8 mouse cellular contexts compared by ENCODE assay signal in the genomic region with DNA sequence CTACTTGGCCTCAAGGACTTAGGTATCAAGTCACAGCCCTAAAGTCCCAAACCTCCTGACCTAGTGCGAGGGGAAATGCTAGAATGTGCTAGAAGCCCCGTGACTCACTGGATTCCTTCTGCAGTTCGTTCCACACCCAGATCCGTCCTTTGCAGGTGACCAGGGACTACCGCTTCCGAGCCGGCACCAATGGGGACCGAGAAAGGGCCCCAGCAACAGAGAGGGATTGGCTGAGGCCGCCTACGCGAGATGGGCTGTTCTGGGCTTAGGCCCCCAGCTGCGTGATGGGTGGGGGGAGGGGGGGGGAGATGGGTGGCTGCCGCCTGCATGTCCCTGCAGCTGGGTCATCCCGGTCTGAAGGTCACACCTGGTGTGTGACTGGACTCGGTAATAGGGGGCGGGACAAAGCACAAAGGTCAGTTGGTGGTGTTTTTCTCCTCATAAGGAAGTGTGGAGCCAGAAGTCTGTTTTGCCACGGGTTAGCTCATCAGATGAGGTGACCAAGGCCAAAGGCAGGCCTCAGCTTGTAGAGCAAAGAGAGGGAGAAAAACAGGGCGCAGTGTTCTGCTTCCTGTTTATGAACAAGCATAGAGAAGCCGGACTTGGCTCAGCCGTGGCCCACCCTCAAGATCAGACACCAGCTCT. TPM values are rescaled to one million over a fixed set of nuclear protein-coding genes. Genes with fewer than 3 reads are reported as not detected.
DNase-seq lines count a peak whose midpoint lies in the region; ATAC-seq and TF ChIP-seq lines count a peak whose summit lies in the region.

No protein-coding gene starts in this region.

- TF ChIP-seq CTCF in heart, adult 2 months (IDR thresholded peaks at IDR 0.05), result no peak

- H3K27me3 ChIP-seq in embryonic facial prominence, embryonic 14.5 days (replicated peaks; ENCODE audit: control insufficient read depth, insufficient read depth, low read length), result no peaks in the 10 kb centered on the region
- H3K27me3 ChIP-seq in heart, adult 2 months (ENCODE audit: control insufficient read depth, insufficient read depth, low read length), result no peaks in the 10 kb centered on the region
- no peaks in the 10 kb centered on the region; the same call in 1 of the 2 replicates for H3K27me3 ChIP-seq in limb, embryonic 13.5 days
- no peaks in the 10 kb centered on the region for H3K27me3 ChIP-seq in midbrain, embryonic 16.5 days (ENCODE audit: control insufficient read depth, insufficient read depth, low read depth, low read length)

- peak overlapping the region; percentile 41 for H3K4me3 ChIP-seq in embryonic facial prominence, embryonic 14.5 days (ENCODE audit: low read depth, low read length)
- H3K4me3 ChIP-seq in heart, adult 2 months, result peak overlapping the region; percentile 52
- H3K4me3 ChIP-seq in limb, embryonic 13.5 days, result peak overlapping the region; percentile 45
- peak overlapping the region; percentile 35 for H3K4me3 ChIP-seq in midbrain, embryonic 16.5 days (ENCODE audit: low read depth, low read length)

- peak overlapping the region; percentile 99 for H3K27ac ChIP-seq in embryonic facial prominence, embryonic 14.5 days (replicated peaks; ENCODE audit: low read depth, low read length)
- peak overlapping the region; percentile 99 for H3K27ac ChIP-seq in heart, adult 2 months
- H3K27ac ChIP-seq in limb, embryonic 13.5 days, result peak overlapping the region; percentile 99
- peak overlapping the region; percentile 100 for H3K27ac ChIP-seq in midbrain, embryonic 16.5 days (ENCODE audit: low read length)

- peak overlapping the region; percentile 80 for H3K4me2 ChIP-seq in embryonic facial prominence, embryonic 14.5 days (ENCODE audit: low read depth, low read length)
- peak overlapping the region; percentile 70 for H3K4me2 ChIP-seq in limb, embryonic 13.5 days (replicated peaks)
- H3K4me2 ChIP-seq in midbrain, embryonic 16.5 days (ENCODE audit: low read length), result peak overlapping the region; percentile 70

- intact Hi-C loops in heart, adult 2 months (cut with DNase I), result no loop called here

- peaks cover 5% of the 10 kb centered on the region for H3K36me3 ChIP-seq in embryonic facial prominence, embryonic 14.5 days (ENCODE audit: control insufficient read depth, insufficient read depth, low read length)
- H3K36me3 ChIP-seq in heart, adult 2 months (ENCODE audit: control insufficient read depth, insufficient read depth, low read length), result peaks cover 14% of the 10 kb centered on the region
- H3K36me3 ChIP-seq in limb, embryonic 13.5 days, result peaks cover 4% of the 10 kb centered on the region; the same call in 1 of the 2 replicates
- no peaks in the 10 kb centered on the region for H3K36me3 ChIP-seq in midbrain, embryonic 16.5 days (ENCODE audit: control insufficient read depth, insufficient read depth, low read length)

- TF ChIP-seq EP300 in heart, adult 2 months (IDR thresholded peaks at IDR 0.05; ENCODE audit: insufficient read depth, low read depth, low read length), result peak; percentile 100

- peak; percentile 94 for ATAC-seq in embryonic facial prominence, embryonic 14.5 days (ENCODE audit: low read depth)
- peak; percentile 93 for ATAC-seq in limb, embryonic 13.5 days (ENCODE audit: low FRiP score, low read depth)
- peak; percentile 86 for ATAC-seq in midbrain, embryonic 16.5 days

- H3K4me1 ChIP-seq in embryonic facial prominence, embryonic 14.5 days (ENCODE audit: control insufficient read depth, insufficient read depth, low read length), result peaks cover 28% of the 10 kb centered on the region
- peaks cover 11% of the 10 kb centered on the region for H3K4me1 ChIP-seq in heart, adult 2 months (ENCODE audit: control insufficient read depth, insufficient read depth, low read length)
- peaks cover 35% of the 10 kb centered on the region for H3K4me1 ChIP-seq in limb, embryonic 13.5 days
- H3K4me1 ChIP-seq in midbrain, embryonic 16.5 days (ENCODE audit: control insufficient read depth, insufficient read depth, low read length), result peaks cover 38% of the 10 kb centered on the region

- peak; percentile 79 for TF ChIP-seq POLR2A in heart, adult 2 months (IDR thresholded peaks at IDR 0.05; ENCODE audit: insufficient read depth, low read depth, low read length)

- H3K9me3 ChIP-seq in embryonic facial prominence, embryonic 14.5 days (ENCODE audit: control insufficient read depth, low read length), result no peaks in the 10 kb centered on the region
- H3K9me3 ChIP-seq in limb, embryonic 13.5 days, result no peaks in the 10 kb centered on the region
- no peaks in the 10 kb centered on the region for H3K9me3 ChIP-seq in midbrain, embryonic 16.5 days (replicated peaks; ENCODE audit: control insufficient read depth, low read length, poor library complexity, severe bottlenecking)

- WGBS in embryonic facial prominence, embryonic 14.5 days, result under 1% methylated on average over 20 of the region's 20 CpGs
- under 1% methylated on average over 20 of the region's 20 CpGs for WGBS in heart, adult 2 months
- under 1% methylated on average over 20 of the region's 20 CpGs for WGBS in limb, embryonic 13.5 days
- WGBS in midbrain, embryonic 16.5 days, result 0% methylated on average over 20 of the region's 20 CpGs

- DNase-seq in 3134 (ENCODE audit: extremely low read depth, insufficient read length, low spot score), result peak; percentile 98
- peak; percentile 83 to 90 for DNase-seq in adrenal gland, postnatal 4 days (ENCODE audit: low spot score in 2 of 2)
- DNase-seq in embryonic facial prominence, embryonic 14.5 days (ENCODE audit: low spot score), result peak; percentile 99
- peak; percentile 98 for DNase-seq in heart, adult 2 months
- DNase-seq in kidney, adult 8-10 months, result peak; percentile 98
- DNase-seq in spleen, postnatal 10 days (ENCODE audit: low spot score in 2 of 2), result peak; percentile 95 to 98

- peaks cover 8% of the 10 kb centered on the region; the same call in 1 of the 2 replicates for H3K79me2 ChIP-seq in heart, adult 2 months (replicated peaks; ENCODE audit: control insufficient read depth, insufficient read depth, low read length)

- H3K9ac ChIP-seq in embryonic facial prominence, embryonic 14.5 days (ENCODE audit: low read depth, low read length), result peak overlapping the region; percentile 68
- H3K9ac ChIP-seq in heart, adult 2 months (ENCODE audit: low read depth, low read length), result peak overlapping the region; percentile 70
- peak overlapping the region; percentile 67 for H3K9ac ChIP-seq in limb, embryonic 13.5 days
- H3K9ac ChIP-seq in midbrain, embryonic 16.5 days (ENCODE audit: low read depth, low read length), result peak overlapping the region; percentile 69

RNA-seq across cellular contexts. Expression of gene Ubc, which starts 3.1 kb away (rescaled TPM):
- 1,000 to 10,000 TPM; 1,138 to 1,334 TPM for total RNA-seq in adrenal gland, postnatal 4 days (2021)
- 879 and 1,077 TPM in 2 replicates for polyA plus RNA-seq in embryonic facial prominence, embryonic 14.5 days (2014; fragmentation: Nextera tagmentation; extraction: Ambion mirVana)
- total RNA-seq in heart, adult 2 months (2021), result 1,000 to 10,000 TPM in 1 of 2 experiments, 100 to 1,000 TPM in 1; 894 to 1,473 TPM
- 664 and 1,033 TPM in 2 replicates for polyA plus RNA-seq in heart, adult 2 months (2012; rRNA removed)
- 1,179 and 1,190 TPM in 2 replicates for polyA plus RNA-seq in limb, embryonic 13.5 days (2015; fragmentation: Nextera tagmentation; extraction: Ambion mirVana)
- 1,506 and 1,517 TPM in 2 replicates for polyA plus RNA-seq in midbrain, embryonic 16.5 days (2015; fragmentation: Nextera tagmentation; extraction: Ambion mirVana)

RNA-seq across cellular contexts. Expression of gene Gm10382, which starts 4.0 kb away (rescaled TPM):
- under 1 TPM in 1 of 2 experiments, not detected in 1; 0.25 TPM for total RNA-seq in adrenal gland, postnatal 4 days (2021)
- 0.24 TPM in 1 of 2 replicates, not detected in the other for polyA plus RNA-seq in embryonic facial prominence, embryonic 14.5 days (2014; fragmentation: Nextera tagmentation; extraction: Ambion mirVana)
- total RNA-seq in heart, adult 2 months (2021), result under 1 TPM in 1 of 2 experiments, not detected in 1; 0.21 TPM
- polyA plus RNA-seq in heart, adult 2 months (2012; rRNA removed), result 0.12 and 0.23 TPM in 2 replicates
- polyA plus RNA-seq in limb, embryonic 13.5 days (2015; fragmentation: Nextera tagmentation; extraction: Ambion mirVana), result 0.34 and 0.41 TPM in 2 replicates
- 0.30 and 0.51 TPM in 2 replicates for polyA plus RNA-seq in midbrain, embryonic 16.5 days (2015; fragmentation: Nextera tagmentation; extraction: Ambion mirVana)

RNA-seq across cellular contexts. Expression of gene Dhx37, which starts 40.8 kb away (rescaled TPM):
- 10 to 100 TPM; 14.0 to 16.0 TPM for total RNA-seq in adrenal gland, postnatal 4 days (2021)
- polyA plus RNA-seq in embryonic facial prominence, embryonic 14.5 days (2014; fragmentation: Nextera tagmentation; extraction: Ambion mirVana), result 4.8 and 5.4 TPM in 2 replicates
- 10 to 100 TPM; 11.1 to 12.4 TPM for total RNA-seq in heart, adult 2 months (2021)
- 14.8 and 15.7 TPM in 2 replicates for polyA plus RNA-seq in heart, adult 2 months (2012; rRNA removed)
- polyA plus RNA-seq in limb, embryonic 13.5 days (2015; fragmentation: Nextera tagmentation; extraction: Ambion mirVana), result 12.1 and 12.9 TPM in 2 replicates
- 12.4 and 12.8 TPM in 2 replicates for polyA plus RNA-seq in midbrain, embryonic 16.5 days (2015; fragmentation: Nextera tagmentation; extraction: Ambion mirVana)

RNA-seq across cellular contexts. Expression of gene Bri3bp, which starts 48.3 kb away (rescaled TPM):
- total RNA-seq in adrenal gland, postnatal 4 days (2021), result 10 to 100 TPM; 34.2 to 37.0 TPM
- 28.8 and 29.3 TPM in 2 replicates for polyA plus RNA-seq in embryonic facial prominence, embryonic 14.5 days (2014; fragmentation: Nextera tagmentation; extraction: Ambion mirVana)
- 10 to 100 TPM; 52.2 to 52.4 TPM for total RNA-seq in heart, adult 2 months (2021)
- 31.4 and 31.5 TPM in 2 replicates for polyA plus RNA-seq in heart, adult 2 months (2012; rRNA removed)
- 37.3 and 38.1 TPM in 2 replicates for polyA plus RNA-seq in limb, embryonic 13.5 days (2015; fragmentation: Nextera tagmentation; extraction: Ambion mirVana)
- polyA plus RNA-seq in midbrain, embryonic 16.5 days (2015; fragmentation: Nextera tagmentation; extraction: Ambion mirVana), result 38.3 and 41.6 TPM in 2 replicates

RNA-seq across cellular contexts. Expression of gene Scarb1, which starts 52.2 kb away (rescaled TPM):
- 100 to 1,000 TPM; 582 to 655 TPM for total RNA-seq in adrenal gland, postnatal 4 days (2021)
- 44.4 and 47.9 TPM in 2 replicates for polyA plus RNA-seq in embryonic facial prominence, embryonic 14.5 days (2014; fragmentation: Nextera tagmentation; extraction: Ambion mirVana)
- 10 to 100 TPM; 23.6 to 27.8 TPM for total RNA-seq in heart, adult 2 months (2021)
- 55.5 and 77.5 TPM in 2 replicates for polyA plus RNA-seq in heart, adult 2 months (2012; rRNA removed)
- 44.3 and 44.4 TPM in 2 replicates for polyA plus RNA-seq in limb, embryonic 13.5 days (2015; fragmentation: Nextera tagmentation; extraction: Ambion mirVana)
- polyA plus RNA-seq in midbrain, embryonic 16.5 days (2015; fragmentation: Nextera tagmentation; extraction: Ambion mirVana), result 43.8 and 51.6 TPM in 2 replicates

Comparison
In these comparisons a context has a peak if more than half of its experiments do, and no peak if none do; other contexts are left out.
1. Peak in every context shown above with its lines: DNase-seq, ATAC-seq, H3K4me3 ChIP-seq and H3K27ac ChIP-seq.